Mouse (Mus musculus): ENCODE results near the gene Rab5b.

GRCm38 (mm10) chr10:128744680-128745601 lies 48.9 kb upstream of the Rab5b start, which contains the start of gene Dgka:
- TF ChIP-seq CTCF (IDR thresholded peaks at IDR 0.05), result peak; percentile 45
- no peak for TF ChIP-seq EP300 (IDR thresholded peaks at IDR 0.05)

Data from lung, postnatal 0 days (tissue).